In genomic region chr7:132852173-132852844, GRCm38 (mm10) we compare ENCODE assay signal across 8 mouse cellular contexts. TPM values are rescaled to one million over a fixed set of nuclear protein-coding genes. Genes with fewer than 3 reads are reported as not detected.
DNase-seq lines count a peak whose midpoint lies in the region; ATAC-seq and TF ChIP-seq lines count a peak whose summit lies in the region.

Gene Eef1akmt2 (minus strand): TSS chr7:132852673.

- POLR2A ChIA-PET in Patski (lab: Charles Lee) = interaction anchor here (0.8 kb wide), 1 partner anchor 293 kb away, joined by 3 read pairs; no protein-coding TSS in a partner anchor

- H3K4me2 ChIP-seq in hindbrain, embryonic 15.5 days = peak within 1 kb of the TSS; percentile 58

- H3K4me1 ChIP-seq in hindbrain, embryonic 15.5 days (replicated peaks) = peaks cover 18% of the 10 kb centered on the region

- no peaks in the 10 kb centered on the region for H3K9me3 ChIP-seq in hindbrain, embryonic 15.5 days

- peak; percentile 83 for ATAC-seq in Patski
- ATAC-seq in hindbrain, embryonic 15.5 days (ENCODE audit: low FRiP score, low read depth) = peak; percentile 95

- in situ Hi-C loops in Patski (cut with MboI; ENCODE audit: low pct_unique_long_range_greater_than_20kb) = no loop called here

- H3K27ac ChIP-seq in hindbrain, embryonic 15.5 days (replicated peaks) = peak within 1 kb of the TSS; percentile 96

- H3K36me3 ChIP-seq in hindbrain, embryonic 15.5 days = peaks cover 26% of the 10 kb centered on the region

- under 1% methylated on average over 37 of the region's 37 CpGs for WGBS in hindbrain, embryonic 15.5 days

- CTCF ChIA-PET in Patski (lab: Charles Lee) = interaction anchor here (0.9 to 2.3 kb wide), 3 partner anchors 9 to 23 kb away, joined by 3 to 6 read pairs (median 4); no protein-coding TSS in a partner anchor

- TF ChIP-seq CTCF in Patski (IDR thresholded peaks at IDR 0.05) = peak; percentile 76

- H3K4me3 ChIP-seq in hindbrain, embryonic 15.5 days = peak within 1 kb of the TSS; percentile 78

- H3K9ac ChIP-seq in hindbrain, embryonic 15.5 days = peak within 1 kb of the TSS; percentile 81

- DNase-seq in Patski (ENCODE audit: low read depth, low spot score) = peak; percentile 53
- peak; percentile 88 to 91 for DNase-seq in cerebellum, postnatal 14 days
- peak; percentile 68 for DNase-seq in frontal cortex, postnatal 25 days (ENCODE audit: low spot score in 2 of 2)
- DNase-seq in left cerebral cortex, adult 11 months (ENCODE audit: low spot score) = peak; percentile 76
- peak; percentile 87 to 89 for DNase-seq in lung, postnatal 4 days
- DNase-seq in retina, postnatal 7 days (ENCODE audit: low read depth, low spot score) = peak; percentile 81
- DNase-seq in urinary bladder, adult 2 months (ENCODE audit: low spot score) = peak; percentile 75

- H3K27me3 ChIP-seq in Patski = no peaks in the 10 kb centered on the region
- no peaks in the 10 kb centered on the region for H3K27me3 ChIP-seq in hindbrain, embryonic 15.5 days

RNA-seq across cellular contexts. Expression of gene Eef1akmt2, which starts in this region (rescaled TPM):
- polyA plus RNA-seq in Patski (2021) = 42.7 TPM
- polyA plus RNA-seq in hindbrain, embryonic 15.5 days (2015; fragmentation: Nextera tagmentation; extraction: Ambion mirVana) = 84.6 and 88.5 TPM in 2 replicates
- polyA plus RNA-seq in urinary bladder, adult 2 months (2012; rRNA removed) = 33.7 and 34.9 TPM in 2 replicates

Comparison
In these comparisons a context has a peak if more than half of its experiments do, and no peak if none do; other contexts are left out.
1. Peak in every context shown above with its lines: DNase-seq, ATAC-seq, H3K4me3 ChIP-seq and H3K27ac ChIP-seq.